Mouse (Mus musculus): ENCODE data around the gene Fat2. TPM values are rescaled to one million over a fixed set of nuclear protein-coding genes. Genes with fewer than 3 reads are reported as not detected.

Fat2 gene
- polyA plus RNA-seq, 3 experiments from 2014 or later, result not detected

DNA sequence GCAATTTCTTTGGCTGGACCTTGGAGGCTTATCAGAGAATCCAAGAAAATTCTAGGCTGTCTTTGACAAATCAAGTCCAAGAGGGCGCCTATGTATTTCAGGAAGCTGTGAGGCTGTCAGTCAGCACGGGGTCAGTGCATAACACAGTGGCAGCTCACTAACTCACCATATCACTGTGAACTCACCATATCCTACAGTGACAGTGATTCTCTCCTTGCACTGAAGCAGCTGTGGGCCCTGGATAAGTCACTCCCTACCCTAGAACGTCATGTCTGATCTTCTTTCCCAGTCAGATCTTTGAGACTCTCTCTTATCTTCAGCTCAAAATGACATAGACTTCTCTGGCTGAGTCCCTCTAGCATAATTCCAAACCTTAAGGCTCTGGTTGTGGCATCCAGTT is 96.9 kb downstream of the Fat2 start:
- ATAC-seq, result no peak

DNA sequence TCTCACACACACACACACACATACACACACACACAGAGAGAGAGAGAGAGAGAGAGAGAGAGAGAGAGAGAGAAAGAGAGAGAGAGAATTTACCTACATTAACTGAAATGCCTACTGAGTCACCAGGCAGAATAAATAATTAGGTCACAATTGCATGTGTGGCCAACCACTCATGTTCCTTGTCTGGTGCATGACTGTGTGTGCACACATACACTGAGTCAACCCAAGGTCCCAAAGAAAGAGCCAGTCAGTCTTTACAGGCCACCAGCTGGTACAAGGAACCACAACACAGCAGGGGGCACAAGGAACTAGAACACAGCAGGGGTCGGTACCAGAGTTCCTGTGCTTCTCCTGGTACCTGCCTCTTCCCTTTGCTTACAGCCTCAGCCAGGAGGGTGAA is 99.5 kb downstream of the Fat2 start:
- no peak for ATAC-seq

DNA sequence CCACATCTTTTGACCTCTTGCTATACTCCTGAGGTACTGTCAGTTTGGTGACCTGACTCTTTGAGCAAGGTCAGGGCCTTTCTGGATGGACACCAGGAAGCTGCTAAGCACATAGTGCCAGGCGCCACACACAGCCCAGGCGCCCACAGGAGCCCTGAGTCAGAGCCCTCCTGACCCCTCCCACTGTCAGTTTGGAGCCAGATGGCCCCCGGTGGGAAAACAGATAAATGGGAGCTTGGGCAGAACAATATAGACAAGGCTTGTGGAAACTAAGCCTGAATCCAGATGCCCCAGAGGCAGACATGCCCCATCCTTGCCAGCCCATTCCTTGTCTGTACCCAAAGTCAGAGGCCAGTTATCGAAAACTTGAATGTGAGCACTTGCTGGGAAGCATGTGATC is 101.6 kb downstream of the Fat2 start:
- ATAC-seq, result no peak

DNA sequence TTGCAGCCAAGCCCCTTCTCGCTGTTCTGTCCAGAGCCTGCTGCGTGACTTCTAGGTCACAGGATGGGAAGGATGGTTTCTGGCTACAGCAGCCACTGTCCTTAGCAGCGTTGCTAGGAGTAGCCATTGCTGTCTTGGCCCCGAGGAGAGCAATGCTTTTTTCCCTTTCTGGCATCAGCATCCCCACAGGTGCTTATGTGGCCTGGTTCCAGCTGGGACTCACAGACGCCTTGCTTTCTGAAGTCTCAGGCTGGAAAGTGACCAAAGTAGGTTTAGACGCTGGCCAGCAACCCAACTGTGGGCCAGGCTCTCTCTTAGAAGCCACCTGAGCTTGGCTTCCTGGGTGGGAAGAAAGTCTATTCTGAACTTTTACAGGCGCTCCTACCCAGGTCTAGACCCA is 102.1 kb downstream of the Fat2 start:
- ATAC-seq, result no peak

DNA sequence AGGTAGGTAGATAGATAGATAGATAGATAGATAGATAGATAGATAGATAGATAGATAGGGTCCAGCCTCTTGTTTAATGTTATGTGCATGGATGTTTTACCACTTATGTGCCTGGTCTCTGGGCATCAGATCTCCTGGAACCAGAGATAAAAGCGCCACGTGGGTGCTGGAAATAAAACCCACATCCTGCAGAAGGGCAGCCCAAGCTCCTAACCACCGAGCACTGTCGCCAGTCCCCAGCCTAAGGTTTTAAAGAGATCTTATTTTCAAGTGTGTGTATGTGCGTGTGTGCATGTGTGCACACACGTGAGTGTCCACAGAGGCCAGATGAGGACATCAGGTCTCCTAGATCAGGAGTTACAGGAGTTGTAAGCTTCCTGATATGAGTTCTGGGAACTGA is 105.3 kb downstream of the Fat2 start:
- peak; percentile 52 for ATAC-seq

DNA sequence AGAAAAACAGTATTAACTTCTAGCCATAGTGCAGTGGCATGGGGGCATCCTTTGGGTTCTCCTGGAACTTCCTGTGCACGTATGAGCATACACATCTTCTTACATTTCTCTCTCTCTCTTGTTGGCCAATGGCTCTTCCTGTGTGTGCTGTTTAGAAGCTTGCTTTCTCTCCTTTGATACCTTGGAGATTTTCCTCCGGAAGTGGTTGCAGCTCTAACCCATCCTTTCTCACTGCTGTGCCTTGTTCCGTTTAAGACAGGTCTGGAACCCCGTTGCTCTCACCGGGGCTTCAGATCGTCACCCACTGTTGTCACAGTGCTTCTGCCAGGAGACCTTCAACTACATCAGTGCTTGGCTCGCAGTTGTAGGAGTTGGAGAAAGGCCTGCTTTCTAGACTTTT is 115.1 kb downstream of the Fat2 start:
- ATAC-seq, result peak; percentile 74

DNA sequence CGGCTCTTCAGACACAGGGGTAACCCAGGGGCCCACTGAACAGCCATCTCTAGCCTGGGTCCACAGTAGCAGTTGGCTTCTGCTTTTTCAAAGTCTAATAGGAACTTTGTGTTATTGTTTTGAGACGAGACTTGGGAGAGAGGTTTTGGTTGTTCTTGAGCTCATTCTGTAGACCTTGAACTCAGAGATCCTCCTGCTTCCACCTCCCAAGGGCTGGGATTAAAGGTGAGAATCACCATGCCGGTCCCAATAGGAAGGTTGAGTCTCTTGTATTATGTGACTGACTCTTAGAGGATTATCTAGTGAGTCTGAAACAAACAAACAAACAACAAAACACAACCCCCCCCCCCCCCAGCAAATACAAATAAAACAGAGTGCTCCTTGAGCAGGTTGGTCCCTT is 117.9 kb downstream of the Fat2 start:
- ATAC-seq, result no peak

DNA sequence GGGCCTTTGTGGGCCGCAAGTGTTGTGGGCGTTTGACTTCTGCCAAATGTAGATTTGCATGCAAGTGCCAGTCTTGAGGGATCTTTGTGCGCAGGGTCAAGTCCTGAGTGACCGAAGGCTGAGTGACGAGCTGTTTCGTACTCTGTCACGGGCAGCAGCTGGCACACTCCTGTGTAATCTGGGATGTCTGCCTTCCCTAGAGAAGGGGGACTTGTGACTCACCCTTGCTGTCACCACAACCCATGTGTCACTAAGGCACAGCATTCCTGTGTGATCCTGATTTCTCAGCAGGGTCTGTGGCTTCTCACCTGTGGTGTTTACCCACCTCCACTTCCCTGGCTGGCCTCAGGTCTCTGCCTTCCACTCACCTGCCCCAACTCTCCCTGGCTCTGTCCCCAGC is 118.5 kb downstream of the Fat2 start:
- no peak for ATAC-seq

DNA sequence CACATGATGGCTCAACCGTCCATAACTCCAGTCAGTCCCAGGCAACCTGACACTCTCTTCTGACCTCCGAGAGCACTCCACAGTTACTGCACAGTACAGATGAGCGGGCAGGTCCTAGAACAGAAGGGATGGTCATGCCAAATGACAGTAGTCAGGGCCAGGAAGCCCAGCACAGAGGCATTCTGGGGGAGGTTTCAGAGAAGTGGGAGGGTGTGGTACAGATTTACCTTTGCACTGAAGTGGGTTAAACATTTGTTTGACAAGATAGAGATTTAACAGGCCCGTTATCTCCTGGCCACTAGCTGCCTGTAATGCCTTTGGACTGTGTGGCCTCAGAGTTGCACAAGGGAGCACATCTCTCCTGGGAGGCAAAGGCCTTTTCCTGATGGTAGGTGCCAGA is 118.9 kb downstream of the Fat2 start:
- no peak for ATAC-seq

DNA sequence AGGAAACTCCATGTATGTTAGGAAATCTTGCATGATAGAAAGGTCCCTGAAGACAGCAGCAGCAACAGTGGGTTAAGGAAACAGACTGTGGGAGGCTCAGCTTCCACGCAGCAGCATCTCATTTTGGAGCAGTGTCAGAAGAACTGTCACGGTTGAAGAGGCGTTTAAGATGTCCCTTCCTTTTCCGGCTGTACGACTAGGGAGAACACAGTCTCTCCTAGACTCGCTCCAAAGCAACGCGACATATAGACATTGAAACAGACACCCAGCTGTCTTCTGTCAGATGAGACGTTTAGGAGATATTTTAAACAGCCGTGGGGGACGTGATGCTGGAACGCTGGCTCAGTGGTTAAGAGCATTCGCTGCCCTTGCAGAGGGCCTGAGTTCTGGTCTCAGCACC is 119.5 kb downstream of the Fat2 start:
- ATAC-seq, result no peak

DNA sequence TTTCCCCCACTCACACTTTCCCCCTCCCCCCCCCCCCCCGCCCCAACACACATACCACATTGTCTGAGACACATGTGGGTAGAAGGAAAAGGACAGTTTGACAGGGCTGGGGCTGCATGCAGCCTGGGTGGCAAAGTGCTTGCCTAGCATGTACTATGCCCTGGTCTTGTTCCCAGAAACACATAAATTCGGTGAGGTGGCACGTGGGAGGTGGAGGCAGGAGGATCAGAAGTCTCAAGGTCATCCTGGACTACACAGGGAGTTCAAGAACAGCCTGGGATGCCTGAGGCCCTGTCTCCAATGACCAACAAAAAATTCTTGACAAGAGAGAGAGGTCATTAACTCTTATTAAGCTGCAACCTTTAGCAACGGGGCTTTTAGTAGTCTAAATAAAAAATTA is 120.3 kb downstream of the Fat2 start:
- ATAC-seq, result no peak

DNA sequence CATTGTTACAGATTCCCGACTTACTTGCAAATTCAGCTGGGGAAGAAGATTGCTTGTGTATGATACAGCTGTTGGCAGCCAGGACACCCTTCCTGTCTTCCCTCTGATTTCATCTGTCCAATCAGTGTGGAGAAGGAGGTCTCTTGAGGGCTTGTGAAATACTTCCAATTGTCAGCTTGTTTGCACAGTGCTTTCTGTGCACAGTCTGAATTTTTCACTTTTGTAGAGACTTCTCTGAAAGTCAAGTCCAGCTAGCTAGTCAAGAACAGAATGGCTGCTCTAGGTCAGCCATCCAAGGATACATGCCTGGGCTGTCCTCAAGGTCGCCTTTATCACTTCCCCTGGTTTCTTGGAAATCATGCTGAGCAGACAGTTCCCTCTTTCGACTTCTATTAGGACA is 121.4 kb downstream of the Fat2 start:
- no peak for ATAC-seq

DNA sequence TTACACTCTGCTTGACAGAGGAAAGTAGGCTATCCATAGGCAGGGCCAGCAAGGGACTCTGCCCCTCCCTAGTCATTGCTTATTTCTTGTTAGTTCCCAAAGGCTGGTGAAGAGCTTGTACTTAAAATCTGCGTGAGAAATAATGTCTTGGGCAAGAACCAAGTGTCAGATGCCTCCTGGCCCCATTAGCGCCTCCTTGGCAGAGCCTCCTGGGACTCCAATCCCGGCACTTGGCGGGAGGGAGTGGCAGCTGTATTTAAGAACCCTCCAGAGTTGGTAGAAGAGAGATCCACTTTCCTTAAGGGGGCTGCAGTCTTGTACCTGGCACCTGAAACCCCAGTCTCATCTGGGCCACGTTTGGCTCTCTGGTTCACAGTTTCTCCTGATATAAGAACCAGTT is 122.2 kb downstream of the Fat2 start:
- no peak for ATAC-seq

DNA sequence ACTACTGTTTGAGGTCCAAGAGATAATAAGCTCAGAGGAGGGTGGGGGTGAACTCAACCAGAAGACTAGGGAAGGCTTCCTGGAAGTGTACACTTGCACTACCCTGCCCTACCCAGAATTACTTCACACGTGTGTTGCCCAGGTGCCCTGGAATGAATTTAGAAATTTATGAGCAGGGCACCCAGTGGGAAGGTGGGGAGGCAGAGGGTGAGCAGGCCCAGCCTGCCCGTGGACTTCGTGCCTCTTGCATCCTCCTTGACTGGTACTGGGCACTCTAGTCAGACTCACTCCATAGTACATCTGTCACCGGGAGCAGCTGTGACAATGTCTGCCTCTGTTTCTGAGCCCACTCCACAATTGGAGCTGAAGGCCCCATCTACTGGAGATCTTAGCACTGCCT is 122.8 kb downstream of the Fat2 start:
- no peak for ATAC-seq

DNA sequence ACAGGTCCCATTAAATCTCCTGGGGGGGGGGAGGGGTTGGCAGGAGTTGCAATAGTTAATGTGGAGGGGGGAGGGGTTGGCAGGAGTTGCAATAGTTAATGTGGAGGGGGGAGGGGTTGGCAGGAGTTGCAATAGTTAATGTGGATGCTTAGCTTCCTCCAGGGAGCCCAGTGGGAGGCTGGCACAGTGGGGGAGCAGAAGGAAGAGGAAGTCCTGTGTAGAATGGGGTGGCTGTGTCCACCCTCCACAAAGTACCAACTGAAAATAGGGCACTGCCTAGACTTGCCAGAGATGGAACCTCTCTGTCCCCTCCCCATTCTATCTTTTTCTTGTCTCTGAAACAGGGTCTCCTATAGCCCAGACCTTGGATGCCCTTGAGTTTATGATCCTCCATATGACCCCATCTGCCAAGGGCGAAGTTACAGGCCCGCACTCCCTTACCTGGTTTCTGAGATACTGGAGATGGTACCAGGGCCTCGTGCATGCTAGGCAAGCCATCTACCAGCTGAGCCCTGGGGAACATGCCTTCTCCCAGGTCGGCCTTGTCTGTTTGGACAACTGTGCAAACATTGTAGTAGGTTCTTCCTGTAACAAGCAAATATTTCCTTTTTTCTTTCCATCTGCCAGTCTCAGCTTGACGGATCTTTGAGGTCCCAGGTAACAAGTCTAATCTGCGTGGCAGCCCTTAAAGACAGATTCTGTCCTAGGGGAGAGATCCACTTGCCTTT is 126.6 kb downstream of the Fat2 start:
- ATAC-seq, result no peak

DNA sequence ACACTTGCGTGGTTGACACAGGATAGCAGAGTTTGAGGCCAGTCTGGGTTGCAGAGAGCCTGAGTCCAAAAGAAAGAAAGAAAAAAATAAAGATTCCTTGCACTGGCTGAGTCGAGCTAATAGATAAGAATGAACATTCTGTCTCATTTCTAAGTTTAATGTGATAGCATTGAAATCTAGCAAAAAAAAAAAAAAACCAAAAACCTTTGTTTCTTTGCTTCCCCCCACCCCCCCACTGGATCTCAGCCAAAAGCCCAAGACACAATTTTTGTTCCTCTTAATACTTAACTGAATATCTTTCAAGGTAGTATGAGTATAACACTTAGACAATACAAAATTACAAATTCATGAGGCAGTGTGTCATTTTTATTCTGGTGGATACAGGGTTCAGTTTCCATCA is 127.3 kb downstream of the Fat2 start:
- ATAC-seq, result no peak

DNA sequence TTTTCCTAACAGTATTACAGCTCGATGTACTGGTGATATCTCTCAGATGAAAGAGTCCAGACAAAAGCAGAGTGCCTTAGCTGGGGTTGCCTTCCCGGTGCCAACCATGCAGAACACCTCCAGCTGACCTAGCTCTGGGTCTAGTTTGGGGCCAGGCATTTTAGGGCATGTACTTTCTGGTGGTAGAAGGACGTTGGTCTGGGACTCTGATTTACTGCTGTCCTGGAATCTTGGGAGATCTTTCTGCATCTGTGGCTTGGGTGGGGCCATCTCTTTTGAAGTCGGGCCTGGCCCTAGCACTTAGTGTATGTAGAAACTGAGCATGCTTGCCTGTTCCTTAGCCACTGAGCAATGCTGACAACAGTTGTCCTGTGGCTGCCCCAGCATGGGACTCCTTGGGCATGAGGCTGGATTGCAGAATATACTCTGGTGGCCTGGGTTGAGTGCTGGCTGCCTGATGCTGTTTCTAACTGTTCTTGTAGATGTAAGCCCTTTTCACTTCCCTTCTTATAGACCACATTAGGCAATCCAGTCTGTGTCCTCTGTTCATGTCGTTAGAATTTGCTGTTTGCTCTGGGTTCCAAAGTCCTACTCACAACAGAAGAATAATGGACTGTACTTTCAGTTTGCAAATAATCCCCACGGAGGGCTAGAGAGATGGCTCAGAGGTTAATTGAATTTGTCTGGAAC is 128.2 kb downstream of the Fat2 start:
- no peak for ATAC-seq

DNA sequence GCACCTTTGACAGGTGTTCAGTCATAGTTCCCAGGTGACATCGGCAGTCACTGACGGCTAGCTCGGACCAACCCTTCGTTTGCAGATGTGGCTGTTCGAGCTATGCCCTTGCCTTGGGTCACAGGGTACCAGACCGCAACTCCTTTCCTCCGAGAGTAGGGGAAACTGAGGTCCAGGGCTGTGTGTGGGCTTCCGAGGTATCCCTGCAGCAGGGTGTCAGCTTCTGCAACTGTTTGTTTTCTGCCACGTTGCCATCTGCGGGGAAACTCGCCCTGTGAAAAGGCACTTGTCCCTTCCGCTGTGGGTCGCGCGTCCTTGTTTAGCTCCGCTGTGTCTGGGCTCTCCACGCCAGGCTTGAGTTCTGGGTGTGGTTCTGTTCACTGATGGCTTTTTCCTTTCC is 131.8 kb downstream of the Fat2 start:
- ATAC-seq, result peak; percentile 25

DNA sequence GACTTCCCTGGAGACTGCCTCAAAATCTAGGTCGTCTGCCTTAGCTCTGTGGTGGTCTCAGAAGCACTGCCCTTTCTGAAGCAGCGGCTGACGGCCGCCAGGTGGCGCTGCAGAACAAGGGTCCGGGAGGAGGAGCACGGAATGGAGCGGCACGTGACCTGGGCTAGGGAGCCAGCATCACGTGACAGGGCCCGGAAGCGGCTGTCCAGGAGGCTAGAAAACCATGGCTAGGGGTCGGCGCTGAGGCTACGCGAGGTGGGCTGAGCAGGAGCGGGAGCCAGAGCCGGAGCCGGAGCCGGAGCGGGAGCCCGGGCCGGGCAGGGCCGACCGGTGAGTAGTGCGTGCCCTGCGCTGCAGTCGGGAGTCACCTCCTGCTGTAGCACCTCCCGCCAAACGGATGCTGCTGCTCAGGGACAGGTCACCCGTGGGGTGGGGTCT is 132.2 kb downstream of the Fat2 start, which contains the start of gene Slc36a1:
Slc36a1 (plus strand) TSS at position 192 of the 438 bp plus-strand sequence.
- ATAC-seq, result peak; percentile 94

Other genes with a start within 250 kb of the Fat2 start
- gene Gm2a, start 238.4 kb downstream of the Fat2 start, polyA plus RNA-seq (2017; shearing (Covaris generic)), result 100 to 1,000 TPM; 118 to 154 (median 154) TPM
- gene Slc36a3, start 184.9 kb downstream of the Fat2 start, polyA plus RNA-seq (2017; shearing (Covaris generic)), result under 1 TPM; 0.31 to 0.98 (median 0.54) TPM
- under 1 TPM in 1 of 3 experiments, not detected in 2; 0.30 TPM for gene Slc36a2, start 151.5 kb downstream of the Fat2 start, polyA plus RNA-seq (2017; shearing (Covaris generic))
- 1 to 10 TPM; 3.6 to 4.7 (median 4.6) TPM for gene Slc36a1, start 132.2 kb downstream of the Fat2 start, polyA plus RNA-seq (2017; shearing (Covaris generic))
- gene Sparc, start 86.6 kb upstream of the Fat2 start, polyA plus RNA-seq (2017; shearing (Covaris generic)), result not detected
- gene Atox1, start 124.7 kb upstream of the Fat2 start, polyA plus RNA-seq (2017; shearing (Covaris generic)), result 100 to 1,000 TPM; 193 to 267 (median 197) TPM
- 10 to 100 TPM; 63.4 to 72.4 (median 65.1) TPM for gene G3bp1, start 133.1 kb upstream of the Fat2 start, polyA plus RNA-seq (2017; shearing (Covaris generic))

Data from inflammation-experienced regulatory T-cells, adult 6 months (primary cell).